Mouse (Mus musculus) urinary bladder, postnatal 25 days (tissue): ENCODE results near the gene Ankrd34a.

ENCODE experiments used
- DNase-seq: peaks from one replicate; pipeline ENCODE4 v3.0.0; 2022; ENCODE audit warnings: low spot score

Gene Ankrd34a

GRCm38 (mm10) chr3:96596228-96596707, at the start of gene Ankrd34a:
Gene Ankrd34a, plus strand, starts transcription at chr3:96596636.
- DNase-seq, result no peak

- DNase-seq, result no peak
Measured at GRCm38 (mm10) chr3:96546880-96547279, 49.6 kb upstream of the Ankrd34a start.

GRCm38 (mm10) chr3:96547389-96547960, 49.0 kb upstream of the Ankrd34a start:
- DNase-seq, result peak; percentile 79

- DNase-seq, result no peak
Measured at GRCm38 (mm10) chr3:96548824-96549223, 47.6 kb upstream of the Ankrd34a start.

GRCm38 (mm10) chr3:96549346-96549745, 47.1 kb upstream of the Ankrd34a start:
- no peak for DNase-seq

- DNase-seq, result no peak
Measured at GRCm38 (mm10) chr3:96551203-96551602, 45.2 kb upstream of the Ankrd34a start.

- DNase-seq, result no peak
Measured at GRCm38 (mm10) chr3:96551890-96552289, 44.5 kb upstream of the Ankrd34a start.

GRCm38 (mm10) chr3:96553601-96554000, 42.8 kb upstream of the Ankrd34a start:
- DNase-seq, result no peak

- DNase-seq, result no peak
Measured at GRCm38 (mm10) chr3:96554251-96554650, 42.2 kb upstream of the Ankrd34a start.

GRCm38 (mm10) chr3:96555041-96555596, 41.3 kb upstream of the Ankrd34a start:
- DNase-seq, result no peak

- DNase-seq, result no peak
Measured at GRCm38 (mm10) chr3:96555999-96556614, 40.3 kb upstream of the Ankrd34a start.

GRCm38 (mm10) chr3:96556651-96557635, 39.5 kb upstream of the Ankrd34a start:
- DNase-seq, result no peak

GRCm38 (mm10) chr3:96557694-96558093, 38.7 kb upstream of the Ankrd34a start, which contains the start of gene Txnip:
Gene Txnip, plus strand, starts transcription at chr3:96557957.
- peak; percentile 99 for DNase-seq

GRCm38 (mm10) chr3:96558159-96558558, 38.3 kb upstream of the Ankrd34a start:
- no peak for DNase-seq

- no peak for DNase-seq
Measured at GRCm38 (mm10) chr3:96558668-96559196, 37.7 kb upstream of the Ankrd34a start.

GRCm38 (mm10) chr3:96559398-96559910, 37.0 kb upstream of the Ankrd34a start:
- DNase-seq, result no peak

GRCm38 (mm10) chr3:96559911-96560850, 36.3 kb upstream of the Ankrd34a start:
- DNase-seq, result no peak

- no peak for DNase-seq
Measured at GRCm38 (mm10) chr3:96560881-96561668, 35.4 kb upstream of the Ankrd34a start.

GRCm38 (mm10) chr3:96561946-96562681, 34.3 kb upstream of the Ankrd34a start:
- DNase-seq, result no peak
